Mouse (Mus musculus): ENCODE results near the gene Khdc1a.
A peak's percentile ranks its signal among the peaks of the same experiment; 100 is the strongest.
"Not testable (repeated sequence)": the region's sequence is repeated elsewhere in the genome, so short reads cannot be mapped to it uniquely, and the experiment has no call there.

The Khdc1a gene

DNA sequence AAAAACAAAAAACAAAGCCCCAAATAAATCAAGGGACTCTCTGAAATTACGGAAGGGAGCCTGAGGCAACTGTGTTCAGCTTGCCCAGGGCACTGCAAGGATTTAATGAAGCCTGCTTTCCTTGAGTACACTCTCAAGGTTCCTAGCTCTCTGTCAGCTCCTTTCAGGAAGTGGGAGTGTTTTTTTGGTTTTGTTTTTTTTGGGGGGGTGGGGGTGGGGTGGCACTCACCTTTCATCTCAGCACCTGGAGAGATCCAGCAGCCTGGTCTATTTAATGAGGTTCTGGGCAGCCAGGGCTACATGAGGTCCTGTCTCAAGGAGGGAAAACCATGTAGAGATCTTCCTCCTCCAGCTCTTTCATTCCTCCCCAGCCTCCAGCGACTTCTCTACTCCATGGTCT lies at the start of gene Khdc1a:
TSS of gene Khdc1a (plus strand) at position 301 of the 400 bp plus-strand sequence.
- no peak for DNase-seq (ENCODE audit: low spot score in 2 of 2)

- no peak for DNase-seq (ENCODE audit: low spot score in 2 of 2)
These were observed 49.6 kb upstream of the Khdc1a start for GRCm38 (mm10) chr1:21299826-21300225.

GRCm38 (mm10) chr1:21301686-21302085 lies 47.8 kb upstream of the Khdc1a start:
- DNase-seq (ENCODE audit: low spot score in 2 of 2): no peak

DNA sequence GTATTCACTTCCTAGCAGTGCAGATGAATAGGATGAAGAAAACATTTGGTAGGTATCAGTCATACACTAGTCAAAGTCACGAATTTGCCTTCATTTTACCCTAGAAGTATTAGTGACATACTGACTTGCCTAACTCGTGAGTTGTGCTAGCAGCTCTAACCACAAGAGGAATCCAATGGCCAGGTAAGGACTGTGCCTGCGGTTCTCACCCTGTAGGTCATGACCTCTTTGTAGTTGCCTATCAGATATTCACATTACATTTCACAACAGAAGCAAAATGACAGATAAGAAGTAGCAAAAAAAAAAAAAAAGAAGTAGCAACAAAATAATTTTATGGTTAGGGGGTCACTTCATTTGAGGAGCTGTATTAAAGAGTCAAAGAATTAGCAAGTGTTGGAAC lies 45.3 kb upstream of the Khdc1a start:
- DNase-seq (ENCODE audit: low spot score in 2 of 2): no peak

- no peak for DNase-seq (ENCODE audit: low spot score in 2 of 2)
These were observed 44.8 kb upstream of the Khdc1a start for GRCm38 (mm10) chr1:21304646-21305045.

GRCm38 (mm10) chr1:21305443-21305842 lies 44.0 kb upstream of the Khdc1a start:
- DNase-seq (ENCODE audit: low spot score in 2 of 2): no peak

GRCm38 (mm10) chr1:21314336-21314735 lies 35.1 kb upstream of the Khdc1a start:
- no peak for DNase-seq (ENCODE audit: low spot score in 2 of 2)

- DNase-seq (ENCODE audit: low spot score in 2 of 2): no peak
These were observed 33.7 kb upstream of the Khdc1a start for GRCm38 (mm10) chr1:21315756-21316155.

DNA sequence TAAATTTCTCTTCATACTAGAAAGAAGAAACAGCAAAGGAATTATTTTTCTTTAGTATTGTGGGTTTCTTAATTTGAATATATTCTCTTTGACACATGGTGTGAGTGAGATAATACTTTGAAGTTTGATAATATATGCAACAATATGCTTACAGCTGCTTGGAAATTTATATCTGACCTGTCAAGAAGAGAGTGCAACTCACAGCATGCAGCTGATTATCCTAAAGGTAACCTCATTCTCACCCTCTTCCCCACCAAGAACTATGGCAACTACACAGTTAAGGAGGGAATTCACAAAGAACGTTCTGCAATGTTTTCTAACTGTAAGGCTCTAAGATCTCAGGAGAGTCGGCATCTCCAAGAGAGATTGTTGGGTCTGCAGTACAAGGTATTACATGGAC lies 33.1 kb upstream of the Khdc1a start:
- no peak for DNase-seq (ENCODE audit: low spot score in 2 of 2)

DNA sequence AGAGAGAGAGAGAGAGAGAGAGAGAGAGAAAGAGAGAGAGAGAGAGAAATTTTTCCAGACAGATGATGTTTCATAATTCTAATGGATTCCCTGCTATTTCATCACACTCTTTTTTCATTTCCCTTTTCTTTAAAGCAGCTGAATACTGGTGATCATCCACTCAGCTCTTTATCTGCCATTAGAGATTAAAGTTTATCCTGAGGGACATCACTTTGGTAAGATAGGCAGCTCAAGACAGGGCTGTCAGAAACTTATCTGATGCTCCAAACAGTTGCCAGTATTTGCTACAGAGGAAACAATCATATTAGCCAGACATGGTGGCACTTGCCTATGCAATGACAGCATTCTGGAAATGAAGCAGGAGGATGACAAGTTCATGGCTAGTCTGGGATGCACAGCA lies 31.2 kb upstream of the Khdc1a start:
- no peak for DNase-seq (ENCODE audit: low spot score in 2 of 2)

GRCm38 (mm10) chr1:21320271-21320670 lies 29.2 kb upstream of the Khdc1a start:
- not testable (repeated sequence) for DNase-seq (ENCODE audit: low spot score in 2 of 2)

DNA sequence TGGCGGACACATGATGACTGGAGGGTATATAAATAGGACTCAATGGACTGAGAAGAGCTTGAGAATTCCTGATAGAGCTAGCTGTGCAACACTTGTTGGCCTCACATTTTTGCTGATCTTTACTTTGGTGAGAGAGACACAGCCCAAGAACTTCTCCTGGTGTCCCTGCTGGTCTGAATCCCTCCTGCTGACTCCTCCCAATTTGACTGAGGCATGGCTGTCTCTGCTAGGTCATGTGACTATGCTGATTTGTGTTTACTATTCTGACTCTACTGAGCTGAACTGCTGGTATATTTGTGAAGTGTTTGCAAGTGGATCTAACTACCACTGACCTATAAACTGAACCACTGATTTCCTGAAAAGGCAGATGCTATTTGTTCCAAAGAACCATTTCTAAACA lies 27.8 kb upstream of the Khdc1a start:
- DNase-seq (ENCODE audit: low spot score in 2 of 2): no peak

DNA sequence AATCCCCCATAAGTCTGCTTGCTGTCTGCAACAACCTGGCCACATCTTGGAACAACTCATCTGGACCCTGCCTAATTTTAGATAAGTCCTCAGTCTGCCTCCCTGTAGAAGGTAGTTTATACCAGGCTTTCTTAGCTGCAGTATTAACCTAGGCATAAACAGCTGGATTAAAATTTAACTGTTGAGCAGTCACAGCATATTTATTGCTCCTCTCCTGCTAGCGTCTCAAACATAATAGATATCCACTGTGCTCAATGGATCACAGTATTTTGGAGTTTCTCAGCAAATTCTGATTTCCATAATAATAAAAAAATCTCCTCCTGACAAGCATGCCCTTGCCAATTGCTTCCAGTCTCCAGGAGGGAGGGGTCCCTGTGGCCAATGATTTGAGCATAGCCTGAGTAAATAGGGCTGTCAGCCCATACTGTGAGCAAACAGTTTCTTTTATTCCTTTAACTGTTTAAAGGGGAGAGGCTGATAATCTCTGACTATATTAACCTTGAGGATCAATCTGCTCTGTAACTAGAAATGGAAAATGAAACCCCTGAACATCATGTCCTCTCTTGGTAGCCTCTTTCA lies 25.4 kb upstream of the Khdc1a start:
- no peak for DNase-seq (ENCODE audit: low spot score in 2 of 2)

GRCm38 (mm10) chr1:21324633-21325032 lies 24.8 kb upstream of the Khdc1a start:
- no peak for DNase-seq (ENCODE audit: low spot score in 2 of 2)

- DNase-seq (ENCODE audit: low spot score in 2 of 2): no peak
These were observed 22.7 kb upstream of the Khdc1a start for GRCm38 (mm10) chr1:21326733-21327132.

DNA sequence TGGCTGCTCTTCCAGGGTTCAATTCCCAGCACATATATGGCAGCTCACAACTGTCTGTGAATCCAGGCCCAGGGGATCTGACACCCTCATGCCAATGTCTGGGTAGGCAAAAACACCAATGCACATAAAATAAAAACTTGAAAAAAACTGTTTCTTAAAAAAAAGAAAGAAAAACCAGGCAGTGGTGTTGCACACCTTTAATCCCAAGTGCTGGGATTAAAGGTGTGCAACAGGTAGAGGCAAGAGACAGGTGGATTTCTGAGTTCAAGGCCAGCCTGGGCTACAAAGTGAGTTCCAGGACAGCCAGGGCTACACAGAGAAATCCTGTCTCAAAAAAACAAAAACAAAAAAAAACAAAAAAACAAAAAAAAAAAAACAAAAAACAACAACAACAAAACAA lies 18.3 kb upstream of the Khdc1a start:
- not testable (repeated sequence) for DNase-seq (ENCODE audit: low spot score in 2 of 2)

- DNase-seq (ENCODE audit: low spot score in 2 of 2): peak; percentile 12 to 19
These were observed 16.0 kb upstream of the Khdc1a start for GRCm38 (mm10) chr1:21333222-21333973.

DNA sequence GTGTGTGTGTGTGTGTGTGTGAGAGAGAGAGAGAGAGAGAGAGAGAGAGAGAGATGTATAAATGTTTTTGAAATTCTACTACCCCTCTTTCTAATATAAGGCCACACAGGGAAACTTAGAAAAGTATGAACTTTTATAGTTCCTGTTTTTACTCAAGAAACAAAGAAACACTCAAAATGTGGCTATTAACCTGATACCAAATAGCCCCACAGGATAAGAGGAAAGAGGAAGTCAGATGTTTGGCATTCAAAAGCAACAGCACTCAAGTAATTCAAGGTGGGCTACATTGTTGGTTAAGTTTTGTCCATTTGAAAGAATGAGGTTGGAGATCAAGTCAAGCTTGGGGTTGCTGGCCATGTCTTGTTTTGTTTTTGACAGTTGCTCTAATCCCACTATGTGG lies 13.6 kb upstream of the Khdc1a start:
- no peak for DNase-seq (ENCODE audit: low spot score in 2 of 2)

- no peak for DNase-seq (ENCODE audit: low spot score in 2 of 2)
These were observed 8.7 kb upstream of the Khdc1a start for GRCm38 (mm10) chr1:21340745-21341144.

DNA sequence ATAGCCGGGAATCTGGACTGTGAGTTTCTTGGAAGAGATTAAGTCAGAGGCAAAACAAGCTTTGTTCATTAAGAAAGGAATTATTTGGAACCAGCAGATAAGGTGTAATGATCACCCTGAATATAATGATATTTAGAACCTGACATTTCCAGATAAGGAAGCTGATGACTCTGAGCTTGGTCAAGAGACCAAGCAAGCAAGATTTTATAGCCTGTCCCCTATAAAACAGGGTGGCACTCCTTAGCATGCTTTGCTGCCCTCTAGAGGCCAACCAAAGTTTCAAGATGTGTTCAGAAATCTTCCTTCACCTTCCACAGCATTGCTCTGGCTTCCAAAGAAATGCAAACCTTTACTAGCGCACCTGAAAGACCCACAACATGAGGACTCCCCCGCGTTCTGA lies 5.2 kb upstream of the Khdc1a start:
- DNase-seq (ENCODE audit: low spot score in 2 of 2): peak; percentile 7 to 56

DNA sequence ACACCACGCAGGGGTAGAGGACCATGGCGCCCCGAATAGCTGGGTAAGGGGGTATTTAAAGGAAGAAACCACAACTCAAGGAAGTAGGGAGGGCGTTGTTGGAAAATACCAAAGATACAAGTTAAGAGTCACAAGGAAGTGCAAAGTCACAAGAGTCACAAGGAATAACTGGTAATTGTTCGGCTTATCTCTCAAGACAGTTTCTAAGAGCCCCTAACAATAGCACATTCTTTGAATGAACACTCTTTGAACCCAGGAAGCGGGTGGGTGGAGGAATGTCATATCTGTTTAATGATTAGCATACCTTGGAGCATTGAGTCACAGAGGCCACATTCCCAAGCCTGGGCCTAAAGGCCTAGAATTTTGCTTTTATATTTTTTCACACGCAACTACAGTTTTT lies 4.7 kb upstream of the Khdc1a start:
- not testable (repeated sequence) for DNase-seq (ENCODE audit: low spot score in 2 of 2)

DNA sequence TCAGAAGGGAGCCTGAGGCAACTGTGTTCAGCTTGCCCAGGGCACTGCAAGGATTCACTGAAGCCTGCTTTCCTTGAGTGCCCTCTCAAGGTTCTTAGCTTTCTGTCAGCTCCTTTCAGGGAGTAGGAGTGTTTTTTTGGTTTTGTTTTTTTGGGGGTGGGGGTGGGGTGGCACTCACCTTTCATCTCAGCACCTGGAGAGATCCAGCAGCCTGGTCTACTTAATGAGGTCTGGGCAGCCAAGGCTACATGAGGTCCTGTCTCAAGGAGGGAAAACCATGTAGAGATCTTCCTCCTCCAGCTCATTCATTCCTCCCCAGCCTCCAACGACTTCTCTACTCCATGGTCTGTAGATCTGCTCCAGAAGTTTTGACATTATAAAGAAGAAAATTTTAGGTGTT lies 18.6 kb downstream of the Khdc1a start, which contains the start of gene Khdc1c:
TSS of gene Khdc1c (plus strand) at position 301 of the 400 bp plus-strand sequence.
- DNase-seq (ENCODE audit: low spot score in 2 of 2): not testable (repeated sequence)

DNA sequence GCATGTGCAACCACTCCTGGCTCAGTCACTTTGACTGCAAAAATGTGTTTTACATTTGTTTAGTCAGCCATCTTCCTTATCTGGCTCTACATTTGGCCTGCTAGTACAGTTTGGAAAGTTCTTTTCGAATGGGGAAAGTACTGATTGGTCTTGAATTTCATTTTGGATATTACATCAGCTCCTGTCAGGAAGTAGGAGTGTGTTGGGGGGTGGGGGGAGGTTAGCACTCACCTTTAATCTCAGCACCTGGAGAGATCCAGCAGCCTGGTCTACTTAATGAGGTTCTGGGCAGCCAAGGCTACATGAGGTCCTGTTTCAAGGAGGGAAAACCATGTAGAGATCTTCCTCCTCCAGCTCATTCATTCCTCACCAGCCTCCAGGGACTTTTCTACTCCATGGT lies 33.8 kb downstream of the Khdc1a start, which contains the start of gene Khdc1b:
TSS of gene Khdc1b (plus strand) at position 301 of the 400 bp plus-strand sequence.
- no peak for DNase-seq (ENCODE audit: low spot score in 2 of 2)
